Mouse (Mus musculus): Measurements from ENCODE around the gene Chpt1.

Chpt1 gene

DNA sequence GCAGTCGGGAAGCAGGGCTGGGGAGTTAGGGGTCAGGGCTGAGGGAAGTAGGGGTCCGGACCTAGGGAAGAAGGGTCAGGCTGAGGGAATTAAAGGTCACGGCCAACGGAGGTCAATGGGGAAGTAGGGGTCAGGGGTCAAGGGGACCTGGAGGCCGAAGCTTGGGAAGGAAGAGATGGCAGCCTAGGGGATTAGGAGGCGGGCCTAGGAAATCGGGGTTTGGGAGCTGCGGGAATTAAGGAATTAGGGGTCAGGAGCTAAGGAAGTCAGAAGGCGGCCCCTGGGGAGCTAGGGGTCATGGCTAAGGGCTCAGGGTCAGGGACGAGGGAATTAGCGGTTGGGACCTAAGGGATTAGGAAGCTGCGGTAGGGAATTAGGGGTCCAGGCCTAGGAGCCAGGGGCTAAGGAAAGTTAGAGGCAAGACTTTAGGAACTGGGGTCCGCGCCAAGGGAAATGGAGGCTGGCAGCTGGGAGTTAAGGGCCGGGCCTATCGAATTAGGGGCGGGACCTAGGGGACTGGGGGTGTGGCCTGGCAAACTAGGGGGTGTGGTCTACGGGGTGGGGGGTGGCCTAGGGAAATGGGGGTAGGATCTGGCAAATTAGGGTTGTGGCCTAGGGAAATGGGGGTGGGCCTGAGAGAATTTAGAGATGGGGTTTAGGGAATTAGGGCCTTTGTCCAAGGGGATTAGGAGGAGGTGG lies 43.6 kb downstream of the Chpt1 start:
- H3K9me3 ChIP-seq (ENCODE audit: low read length), result peaks cover 5% of the 10 kb centered on the region; the same call in 1 of the 2 replicates
- no peaks in the 10 kb centered on the region; the same call in 1 of the 2 replicates for H3K27me3 ChIP-seq (ENCODE audit: insufficient read depth, low read length)
- peaks cover 15% of the 10 kb centered on the region; the same call in 1 of the 2 replicates for H3K36me3 ChIP-seq (ENCODE audit: insufficient read depth, low read length)
- H3K4me3 ChIP-seq (replicated peaks; ENCODE audit: low read length), result peak overlapping the region; percentile 82
- no peak for TF ChIP-seq POU5F1 (IDR thresholded peaks at IDR 0.05; ENCODE audit: borderline replicate concordance, low read length)
- H3K4me1 ChIP-seq (replicated peaks; ENCODE audit: low read depth, low read length), result peaks cover 28% of the 10 kb centered on the region

DNA sequence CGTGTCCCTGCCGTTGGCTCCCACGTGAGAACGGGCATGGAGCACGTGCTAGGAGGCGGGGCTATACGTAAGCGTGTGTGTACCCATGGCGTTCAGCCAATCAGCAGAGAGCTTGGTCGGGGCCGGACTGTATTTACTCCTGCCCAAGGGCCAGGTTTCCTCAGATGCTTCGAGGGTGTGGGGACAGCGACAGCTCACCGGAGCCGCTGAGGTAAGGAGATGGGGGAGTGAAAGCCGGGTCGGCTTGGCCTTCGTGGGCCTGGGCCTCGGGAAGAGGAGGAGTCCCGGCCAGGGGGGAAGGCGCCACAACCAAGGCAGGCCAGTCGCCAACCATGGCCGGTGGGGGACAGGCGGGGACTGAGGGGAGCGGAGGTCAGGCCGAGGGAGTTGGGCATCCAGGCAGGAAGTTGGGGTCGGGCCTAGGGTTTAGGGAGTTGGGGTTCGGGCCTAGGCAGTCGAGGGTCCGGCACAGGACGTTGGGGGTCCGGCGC lies 44.3 kb downstream of the Chpt1 start, which contains the start of gene Sycp3:
TSS of gene Sycp3 (plus strand) at position 68 of the 491 bp plus-strand sequence.
- TF ChIP-seq CTCF (conservative IDR thresholded peaks at IDR 0.05; ENCODE audit: low read length) (no peak), POU5F1 (IDR thresholded peaks at IDR 0.05; ENCODE audit: borderline replicate concordance, low read length) (no peak), NANOG (IDR thresholded peaks at IDR 0.05; ENCODE audit: borderline replicate concordance, low read length) (no peak)

DNA sequence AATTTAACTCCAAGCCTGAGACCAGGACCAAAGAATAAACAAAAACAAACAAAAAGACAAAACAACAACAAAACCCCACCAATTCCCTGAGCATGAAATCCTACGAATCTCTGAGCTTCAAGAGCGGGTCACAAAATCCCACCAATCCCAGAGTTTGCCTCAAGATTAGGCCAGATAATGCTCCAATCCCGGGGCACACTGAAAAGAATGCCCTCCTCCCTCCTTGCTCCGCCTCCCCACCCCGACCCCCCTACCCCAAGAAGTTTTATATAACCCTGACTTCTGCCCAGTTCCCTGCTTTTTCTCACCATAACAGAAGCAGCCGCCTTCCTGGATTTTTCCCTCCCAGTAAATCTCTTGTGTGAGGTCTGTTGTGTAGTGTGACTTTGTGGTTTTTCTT lies 46.1 kb downstream of the Chpt1 start:
- TF ChIP-seq CTCF (conservative IDR thresholded peaks at IDR 0.05; ENCODE audit: low read length) (no peak), NANOG (IDR thresholded peaks at IDR 0.05; ENCODE audit: borderline replicate concordance, low read length) (no peak), POU5F1 (IDR thresholded peaks at IDR 0.05; ENCODE audit: borderline replicate concordance, low read length) (no peak)
- H3K4me1 ChIP-seq (replicated peaks; ENCODE audit: low read depth, low read length), result peaks cover 28% of the 10 kb centered on the region
- H3K36me3 ChIP-seq (ENCODE audit: insufficient read depth, low read length), result peaks cover under 1% of the 10 kb centered on the region; the same call in 1 of the 2 replicates
- H3K27me3 ChIP-seq (ENCODE audit: insufficient read depth, low read length), result peaks cover 2% of the 10 kb centered on the region; the same call in 1 of the 2 replicates
- H3K9me3 ChIP-seq (ENCODE audit: low read length), result peaks cover 5% of the 10 kb centered on the region; the same call in 1 of the 2 replicates
- no peak overlapping the region for H3K4me3 ChIP-seq (replicated peaks; ENCODE audit: low read length)

More for the DNA sequence above, 44.3 kb downstream of the Chpt1 start, which contains the start of gene Sycp3:
- Histone ChIP-seq H3K36me3 (ENCODE audit: insufficient read depth, low read length) (peaks cover 9% of the 10 kb centered on the region; the same call in 1 of the 2 replicates), H3K4me1 (replicated peaks; ENCODE audit: low read depth, low read length) (peaks cover 28% of the 10 kb centered on the region), H3K4me3 (replicated peaks; ENCODE audit: low read length) (peak within 1 kb of the TSS; percentile 82), H3K9me3 (ENCODE audit: low read length) (peaks cover 5% of the 10 kb centered on the region; the same call in 1 of the 2 replicates), H3K27me3 (ENCODE audit: insufficient read depth, low read length) (no peaks in the 10 kb centered on the region; the same call in 1 of the 2 replicates)

DNA sequence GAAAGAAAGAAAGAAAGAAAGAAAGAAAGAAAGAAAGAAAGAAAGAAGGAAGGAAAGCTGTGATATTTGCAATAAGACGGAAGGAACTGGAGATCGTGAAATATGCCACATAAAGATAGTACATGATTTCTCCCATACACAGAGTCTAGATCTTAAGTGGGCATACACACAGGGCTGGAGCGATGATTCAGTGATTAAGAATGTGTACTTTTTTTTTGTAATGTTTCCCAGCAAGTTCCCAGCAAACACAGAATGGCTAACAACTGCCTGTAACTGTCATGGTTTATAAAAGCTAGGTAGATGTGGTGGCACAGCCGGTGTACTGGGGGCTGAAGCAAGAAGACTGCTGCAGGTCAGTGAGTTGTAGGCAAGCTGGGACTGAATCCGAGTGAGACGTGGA lies 51.9 kb downstream of the Chpt1 start:
- Histone ChIP-seq H3K27me3 (ENCODE audit: insufficient read depth, low read length) (peaks cover 2% of the 10 kb centered on the region; the same call in 1 of the 2 replicates), H3K4me3 (replicated peaks; ENCODE audit: low read length) (no peak overlapping the region), H3K36me3 (ENCODE audit: insufficient read depth, low read length) (peaks cover under 1% of the 10 kb centered on the region; the same call in 1 of the 2 replicates), H3K4me1 (replicated peaks; ENCODE audit: low read depth, low read length) (no peaks in the 10 kb centered on the region), H3K9me3 (ENCODE audit: low read length) (no peaks in the 10 kb centered on the region)
- TF ChIP-seq NANOG (IDR thresholded peaks at IDR 0.05; ENCODE audit: borderline replicate concordance, low read length) (no peak), POU5F1 (IDR thresholded peaks at IDR 0.05; ENCODE audit: borderline replicate concordance, low read length) (no peak), CTCF (conservative IDR thresholded peaks at IDR 0.05; ENCODE audit: low read length) (no peak)

DNA sequence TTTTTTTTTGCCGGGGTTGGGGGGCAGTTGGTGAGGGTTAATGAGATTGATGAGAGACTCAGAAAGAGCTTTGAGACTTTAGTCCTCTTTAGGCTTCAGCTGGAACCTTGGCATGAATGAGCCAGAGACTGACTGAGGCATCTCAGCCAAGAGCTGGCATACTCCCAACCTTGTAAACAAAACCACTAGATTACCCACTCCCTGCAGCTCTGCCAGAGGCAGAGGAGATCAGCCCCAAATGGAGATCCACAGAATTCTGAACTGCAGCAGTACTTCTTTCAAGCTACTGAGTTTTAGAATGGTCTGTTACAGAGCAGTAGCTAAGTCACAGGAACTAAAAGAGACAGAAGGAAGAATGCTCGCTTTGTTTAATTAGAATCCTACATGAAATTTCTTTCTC lies 52.7 kb downstream of the Chpt1 start:
- no peaks in the 10 kb centered on the region for H3K9me3 ChIP-seq (ENCODE audit: low read length)
- H3K27me3 ChIP-seq (ENCODE audit: insufficient read depth, low read length), result peaks cover 2% of the 10 kb centered on the region; the same call in 1 of the 2 replicates
- TF ChIP-seq NANOG (IDR thresholded peaks at IDR 0.05; ENCODE audit: borderline replicate concordance, low read length) (no peak), CTCF (conservative IDR thresholded peaks at IDR 0.05; ENCODE audit: low read length) (no peak), POU5F1 (IDR thresholded peaks at IDR 0.05; ENCODE audit: borderline replicate concordance, low read length) (no peak)
- peaks cover 8% of the 10 kb centered on the region for H3K36me3 ChIP-seq (ENCODE audit: insufficient read depth, low read length)
- H3K4me3 ChIP-seq (replicated peaks; ENCODE audit: low read length), result no peak overlapping the region
- no peaks in the 10 kb centered on the region for H3K4me1 ChIP-seq (replicated peaks; ENCODE audit: low read depth, low read length)

DNA sequence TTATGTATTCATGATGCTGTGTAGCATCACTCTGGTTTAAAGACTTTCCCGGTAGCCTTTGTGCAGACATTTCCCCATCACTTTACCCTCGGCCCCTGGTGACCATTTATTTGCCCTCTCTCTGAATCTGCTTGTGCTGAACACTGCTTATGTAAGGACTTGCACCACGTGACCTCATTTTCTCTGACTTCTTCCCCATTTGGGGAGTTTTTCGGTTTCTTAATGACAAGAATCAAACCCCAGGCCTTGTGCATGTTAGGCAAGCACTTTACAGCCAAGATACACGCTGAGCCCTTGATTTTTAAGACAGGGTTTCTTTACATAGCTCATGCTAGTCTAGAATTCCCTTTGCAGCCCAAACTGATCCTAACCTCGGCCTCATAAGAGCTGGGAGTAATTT lies 62.6 kb downstream of the Chpt1 start:
- peaks cover 73% of the 10 kb centered on the region for H3K36me3 ChIP-seq (ENCODE audit: insufficient read depth, low read length)
- H3K9me3 ChIP-seq (ENCODE audit: low read length), result no peaks in the 10 kb centered on the region
- no peak for TF ChIP-seq NANOG (IDR thresholded peaks at IDR 0.05; ENCODE audit: borderline replicate concordance, low read length)
- TF ChIP-seq CTCF (conservative IDR thresholded peaks at IDR 0.05; ENCODE audit: low read length), result no peak
- TF ChIP-seq POU5F1 (IDR thresholded peaks at IDR 0.05; ENCODE audit: borderline replicate concordance, low read length), result no peak
- no peak overlapping the region for H3K4me3 ChIP-seq (replicated peaks; ENCODE audit: low read length)
- peaks cover 15% of the 10 kb centered on the region for H3K4me1 ChIP-seq (replicated peaks; ENCODE audit: low read depth, low read length)
- no peaks in the 10 kb centered on the region for H3K27me3 ChIP-seq (ENCODE audit: insufficient read depth, low read length)

DNA sequence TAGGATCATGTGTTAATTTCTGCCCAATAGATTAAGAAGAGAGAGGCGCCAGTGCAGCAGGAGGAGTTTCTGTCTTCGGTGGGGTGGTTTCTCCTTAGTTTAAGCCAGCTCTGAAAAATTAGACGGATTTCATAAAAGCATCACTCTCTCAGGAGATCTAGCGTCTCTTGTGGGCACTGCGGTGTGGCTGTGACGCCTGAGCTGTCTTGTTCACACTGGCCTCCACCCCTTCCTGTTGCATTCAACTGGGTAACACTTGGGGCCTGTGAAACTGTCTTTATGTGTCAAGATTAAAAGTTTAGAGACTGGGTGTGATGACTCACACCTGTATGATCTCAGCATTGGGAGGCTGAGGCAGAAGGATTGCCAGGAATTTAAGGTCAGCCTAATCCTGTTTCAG lies 75.9 kb downstream of the Chpt1 start:
- H3K4me3 ChIP-seq (replicated peaks; ENCODE audit: low read length), result no peak overlapping the region
- H3K27me3 ChIP-seq (ENCODE audit: insufficient read depth, low read length), result no peaks in the 10 kb centered on the region
- H3K4me1 ChIP-seq (replicated peaks; ENCODE audit: low read depth, low read length), result no peaks in the 10 kb centered on the region
- TF ChIP-seq POU5F1 (IDR thresholded peaks at IDR 0.05; ENCODE audit: borderline replicate concordance, low read length) (no peak), NANOG (IDR thresholded peaks at IDR 0.05; ENCODE audit: borderline replicate concordance, low read length) (no peak)
- H3K9me3 ChIP-seq (ENCODE audit: low read length), result no peaks in the 10 kb centered on the region
- H3K36me3 ChIP-seq (ENCODE audit: insufficient read depth, low read length), result peaks cover 63% of the 10 kb centered on the region

DNA sequence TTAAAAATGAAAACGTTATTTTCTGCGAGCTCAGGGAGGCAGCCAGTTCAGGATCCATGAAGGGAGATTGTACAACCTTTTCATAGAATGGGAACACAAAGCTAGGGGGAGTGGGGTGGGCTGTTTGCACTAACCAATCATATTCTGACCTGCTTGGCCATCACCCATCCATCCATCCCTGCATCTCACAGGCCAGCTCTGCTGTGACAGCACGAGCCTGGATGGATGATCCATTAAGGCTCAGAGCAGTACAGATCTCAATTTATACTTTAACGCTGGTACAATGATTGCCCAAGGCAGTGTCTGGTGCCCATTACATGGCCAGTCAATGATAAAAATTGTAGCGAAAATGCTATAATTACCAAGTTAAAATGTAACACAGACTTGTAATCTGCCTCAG lies 77.0 kb downstream of the Chpt1 start:
- TF ChIP-seq CTCF (conservative IDR thresholded peaks at IDR 0.05; ENCODE audit: low read length), result no peak
- no peak for TF ChIP-seq NANOG (IDR thresholded peaks at IDR 0.05; ENCODE audit: borderline replicate concordance, low read length)
- Histone ChIP-seq H3K9me3 (ENCODE audit: low read length) (no peaks in the 10 kb centered on the region), H3K4me3 (replicated peaks; ENCODE audit: low read length) (no peak overlapping the region), H3K4me1 (replicated peaks; ENCODE audit: low read depth, low read length) (no peaks in the 10 kb centered on the region), H3K27me3 (ENCODE audit: insufficient read depth, low read length) (no peaks in the 10 kb centered on the region), H3K36me3 (ENCODE audit: insufficient read depth, low read length) (peaks cover 61% of the 10 kb centered on the region)

Data from E14TG2a.4 (cell line).